Mouse (Mus musculus): ENCODE measurements at regions not wholly inside any gene's neighbourhood (a gene's known extent, or its start where the extent isn't known, plus 50 kb on each side); places are given as distances from the start of the nearest gene placed in this dataset.
"Not testable (repeated sequence)": the region's sequence is repeated elsewhere in the genome, so short reads cannot be mapped to it uniquely, and the experiment has no call there.

DNA sequence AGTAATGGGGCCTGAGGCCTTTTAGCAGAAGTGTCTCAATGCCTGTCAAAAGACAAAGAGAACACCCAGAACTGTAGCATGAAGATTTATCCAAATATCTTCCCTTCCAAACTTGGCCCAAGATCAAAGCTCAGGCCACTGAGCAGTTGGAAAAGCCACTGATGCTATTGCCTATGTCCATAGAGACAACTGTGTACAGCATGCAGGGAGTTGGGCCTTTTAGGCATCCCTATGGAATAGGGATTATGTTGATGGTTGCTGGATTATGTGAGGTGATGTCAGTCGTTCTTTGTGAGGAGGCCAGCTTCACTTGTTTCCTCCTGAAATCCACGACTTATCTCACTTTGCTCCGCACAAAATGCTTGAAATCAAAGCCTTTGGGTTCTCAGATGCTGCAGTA is 153.1 kb upstream of the Gm17728 start:
- no peak for DNase-seq (ENCODE audit: low read depth)

- DNase-seq (ENCODE audit: low read depth) = not testable (repeated sequence)
Observed at GRCm38 (mm10) chr17:9278046-9278445, 143.8 kb upstream of the Gm17728 start.

DNA sequence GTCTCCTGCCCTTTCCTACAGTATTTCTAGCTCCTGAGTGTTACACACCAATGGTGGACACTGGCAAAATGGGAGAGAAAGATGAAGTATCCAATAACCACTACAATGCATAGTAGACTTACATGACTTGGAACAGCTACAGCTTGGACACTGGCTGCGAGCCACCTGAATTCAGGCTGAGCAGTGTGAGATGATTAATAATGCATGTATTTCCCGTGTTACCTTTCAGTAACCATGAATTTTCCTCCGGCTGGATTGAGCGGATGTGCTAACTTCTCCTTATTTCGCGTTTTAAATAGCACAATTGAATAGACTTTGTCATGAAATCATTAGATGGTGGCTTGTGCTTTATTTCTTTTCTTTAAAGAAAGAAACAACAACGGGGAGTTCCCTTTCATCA is 142.4 kb upstream of the Gm17728 start:
- DNase-seq (ENCODE audit: low read depth) = no peak

DNA sequence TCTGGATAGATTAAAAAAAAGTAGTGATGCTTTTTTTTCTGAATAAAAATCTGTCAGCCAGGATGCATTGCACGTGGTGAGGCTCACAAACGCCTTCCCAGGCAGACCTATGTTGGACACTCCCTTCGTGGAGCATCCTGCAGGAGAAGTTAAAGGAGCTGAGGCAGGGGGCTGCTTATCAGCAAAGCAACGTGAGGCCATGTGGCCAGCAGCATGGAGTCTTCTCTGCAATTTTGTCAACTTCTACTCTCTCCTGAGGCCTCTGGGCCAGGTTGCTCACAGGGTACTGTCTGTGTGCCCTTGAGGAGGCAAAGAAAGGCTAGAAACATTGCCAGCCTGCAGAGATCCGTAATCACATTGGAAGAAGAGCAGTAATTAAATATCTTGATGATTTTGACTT is 140.0 kb upstream of the Gm17728 start:
- DNase-seq (ENCODE audit: low read depth) = no peak

DNA sequence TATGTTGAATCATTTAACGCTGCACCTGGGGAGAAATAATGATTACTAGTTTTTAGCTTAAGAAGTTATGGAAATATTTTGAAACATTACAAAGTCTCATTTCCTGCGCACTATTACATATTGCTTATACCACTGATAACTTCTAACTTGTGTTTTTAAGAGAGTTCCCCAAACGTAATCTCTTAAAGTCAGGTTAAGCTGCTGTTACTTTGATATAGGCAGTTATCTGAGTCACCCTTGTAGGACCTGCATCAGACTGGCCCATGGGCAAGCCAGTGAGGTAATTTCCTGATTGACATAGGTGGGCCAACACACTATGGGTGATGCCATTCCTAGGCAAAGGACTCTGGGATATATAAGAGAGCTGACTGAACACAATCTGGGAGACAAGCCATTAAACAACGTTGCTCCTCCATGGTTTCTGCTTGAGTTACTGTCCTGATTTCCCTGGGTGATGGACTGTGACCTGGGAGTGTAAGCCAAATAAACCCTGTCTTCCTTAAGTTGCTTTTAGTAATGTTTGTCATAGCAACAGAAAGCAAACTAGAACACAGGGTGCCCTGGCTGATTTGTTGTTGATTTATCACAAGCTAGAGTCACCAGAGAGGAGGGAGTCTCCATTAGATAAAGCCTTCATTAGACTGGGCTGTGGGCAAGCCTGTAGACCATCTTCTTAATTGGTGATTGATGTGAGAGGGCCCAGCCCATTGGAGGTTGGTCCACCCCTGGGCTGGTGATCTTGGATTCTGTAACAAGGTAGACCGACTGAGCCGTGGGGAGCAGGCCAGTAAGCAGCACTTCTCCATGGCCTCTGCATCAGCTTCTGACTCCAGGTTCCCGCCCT is 139.3 kb upstream of the Gm17728 start:
- no peak for DNase-seq (ENCODE audit: low read depth)

- no peak for DNase-seq (ENCODE audit: low read depth)
Observed at GRCm38 (mm10) chr17:9286431-9286830, 135.4 kb upstream of the Gm17728 start.

- DNase-seq (ENCODE audit: low read depth) = no peak
Observed at GRCm38 (mm10) chr17:9286834-9287233, 135.0 kb upstream of the Gm17728 start.

- DNase-seq (ENCODE audit: low read depth) = no peak
Observed at GRCm38 (mm10) chr17:9287682-9288081, 134.2 kb upstream of the Gm17728 start.

- DNase-seq (ENCODE audit: low read depth) = no peak
Observed at GRCm38 (mm10) chr17:9291601-9292000, 130.3 kb upstream of the Gm17728 start.

GRCm38 (mm10) chr17:9292296-9292695 is 129.6 kb upstream of the Gm17728 start:
- DNase-seq (ENCODE audit: low read depth) = no peak

GRCm38 (mm10) chr17:9296371-9296770 is 125.5 kb upstream of the Gm17728 start:
- no peak for DNase-seq (ENCODE audit: low read depth)

- no peak for DNase-seq (ENCODE audit: low read depth)
Observed at GRCm38 (mm10) chr17:9298231-9298630, 123.6 kb upstream of the Gm17728 start.

- DNase-seq (ENCODE audit: low read depth) = no peak
Observed at GRCm38 (mm10) chr17:9301101-9301501, 120.8 kb upstream of the Gm17728 start.

- DNase-seq (ENCODE audit: low read depth) = no peak
Observed at GRCm38 (mm10) chr17:9308507-9308906, 113.4 kb upstream of the Gm17728 start.

DNA sequence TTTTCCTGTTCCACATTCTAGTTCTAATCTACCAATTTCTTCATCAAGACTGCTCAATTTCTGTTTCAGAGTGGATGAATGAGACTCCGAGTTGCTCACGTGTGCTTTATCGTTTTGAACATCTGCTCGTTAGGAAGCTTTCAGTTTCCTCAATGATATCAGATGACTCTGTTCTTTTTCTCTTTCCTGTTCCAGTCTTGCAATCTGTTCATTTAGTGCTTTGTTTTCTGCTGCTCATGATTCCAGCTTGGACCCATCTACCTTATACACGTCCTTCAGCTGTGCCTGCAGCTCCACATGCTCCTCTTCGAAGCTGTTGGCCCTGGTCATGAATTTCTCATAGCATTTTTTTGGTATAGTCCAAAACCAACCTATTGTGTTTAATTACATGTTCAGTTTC is 99.1 kb upstream of the Gm17728 start:
- DNase-seq (ENCODE audit: low read depth) = no peak

DNA sequence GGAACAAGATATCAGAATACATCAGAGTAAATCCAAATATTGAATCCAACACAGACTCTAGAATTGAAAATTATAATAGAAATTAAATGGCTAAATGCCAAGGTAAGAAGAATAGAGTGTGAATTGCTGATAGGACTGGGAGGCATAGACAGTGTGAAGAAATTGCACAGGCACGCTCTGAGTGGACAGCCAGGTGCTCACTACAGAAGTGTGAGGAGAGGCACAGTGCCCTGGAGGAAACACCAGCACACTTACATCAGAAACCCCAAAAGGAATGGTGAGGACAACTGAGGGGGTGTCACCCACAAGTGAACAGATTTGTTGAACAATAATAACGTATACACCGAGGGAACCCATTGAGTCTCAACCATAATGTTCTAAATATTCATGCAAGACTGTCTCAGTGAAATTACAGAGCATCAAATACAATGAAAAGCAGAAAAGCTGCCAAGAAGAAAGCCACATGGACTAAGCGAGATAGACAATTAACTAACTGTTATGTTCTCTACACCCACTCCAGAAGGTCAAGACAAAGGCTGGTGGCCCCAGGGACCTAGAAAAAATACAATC is 92.9 kb upstream of the Gm17728 start:
- no peak for DNase-seq (ENCODE audit: low read depth)

DNA sequence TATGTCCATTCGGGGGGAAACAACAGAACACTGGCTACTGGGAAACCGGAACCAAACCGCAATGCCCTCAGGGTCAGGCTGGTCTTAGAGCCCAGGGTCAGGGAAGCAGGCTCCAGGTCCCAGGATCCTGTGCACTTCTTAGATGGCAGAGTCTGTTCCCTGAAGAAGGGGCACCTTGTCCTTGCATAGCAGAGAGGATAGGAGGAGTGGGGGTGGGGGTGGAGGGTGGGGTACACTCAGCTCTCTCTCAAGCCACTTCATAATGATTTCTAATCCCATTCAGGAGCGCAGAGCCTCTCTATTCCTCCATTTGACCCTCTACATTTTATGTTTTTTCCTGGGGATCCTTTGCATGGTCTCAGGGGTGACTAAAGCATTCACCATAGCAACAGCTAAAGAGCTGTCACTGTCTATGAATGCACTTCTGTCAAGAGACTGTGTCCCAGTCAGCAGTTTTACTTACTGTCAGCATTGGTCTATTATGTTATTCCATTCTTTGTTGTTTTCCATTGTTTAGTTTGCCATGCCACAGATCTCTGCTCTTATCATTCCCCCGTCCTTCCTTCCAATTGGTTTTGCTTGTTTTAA is 64.2 kb upstream of the Gm17728 start:
- DNase-seq (ENCODE audit: low read depth) = no peak
